Mouse (Mus musculus) gastrocnemius, postnatal 25 days (tissue): ENCODE measurements around the gene Vcpkmt. TPM values are rescaled to one million over a fixed set of nuclear protein-coding genes. Genes with fewer than 3 reads are reported as not detected.

Source experiments
- DNase-seq: peaks from one replicate; pipeline ENCODE4 v3.0.0; 2022
- microRNA-seq, 2 experiments: library from miRNA; unstranded; fragments of <30 nt; microRNA quantifications; one replicate each; pipeline ENCODE4 v1.2.0; 2021; ENCODE audit warnings: borderline replicate concordance in 2 of 2
- total RNA-seq, 2 experiments: library from RNA; stranded (reverse); gene quantifications; 1 replicate in 1 of 2; 2 replicates in 1 of 2; pipeline ENCODE4 v1.2.3; 2021

The Vcpkmt gene
- total RNA-seq, 2 experiments from 2014 or later = 3.5 to 4.2 TPM

GRCm38 (mm10) chr12:69537675-69538361 lies 45.0 kb downstream of the Vcpkmt start:
- peak; percentile 42 for DNase-seq

DNA sequence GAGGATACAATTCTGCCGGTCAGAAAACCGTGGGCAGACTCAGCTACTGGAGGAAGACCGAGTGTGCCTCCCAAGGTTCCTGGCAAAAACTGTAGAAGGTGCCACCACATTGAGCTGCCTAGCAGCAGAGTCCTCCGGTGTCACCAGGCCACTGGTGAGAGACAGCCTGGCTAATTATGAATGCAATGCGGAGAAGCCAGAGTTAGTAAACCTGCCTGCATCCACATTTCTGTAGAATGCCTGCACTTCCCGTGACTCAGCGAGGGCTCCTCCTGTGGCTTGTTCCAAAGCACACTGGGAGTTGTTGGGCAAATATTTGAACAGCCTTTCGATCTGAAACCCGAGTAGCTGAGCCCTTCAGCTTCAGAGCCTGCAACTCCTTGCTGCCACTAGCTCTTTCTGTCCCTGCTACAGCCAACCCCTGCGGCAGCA lies 45.6 kb downstream of the Vcpkmt start:
- peak; percentile 51 for DNase-seq

DNA sequence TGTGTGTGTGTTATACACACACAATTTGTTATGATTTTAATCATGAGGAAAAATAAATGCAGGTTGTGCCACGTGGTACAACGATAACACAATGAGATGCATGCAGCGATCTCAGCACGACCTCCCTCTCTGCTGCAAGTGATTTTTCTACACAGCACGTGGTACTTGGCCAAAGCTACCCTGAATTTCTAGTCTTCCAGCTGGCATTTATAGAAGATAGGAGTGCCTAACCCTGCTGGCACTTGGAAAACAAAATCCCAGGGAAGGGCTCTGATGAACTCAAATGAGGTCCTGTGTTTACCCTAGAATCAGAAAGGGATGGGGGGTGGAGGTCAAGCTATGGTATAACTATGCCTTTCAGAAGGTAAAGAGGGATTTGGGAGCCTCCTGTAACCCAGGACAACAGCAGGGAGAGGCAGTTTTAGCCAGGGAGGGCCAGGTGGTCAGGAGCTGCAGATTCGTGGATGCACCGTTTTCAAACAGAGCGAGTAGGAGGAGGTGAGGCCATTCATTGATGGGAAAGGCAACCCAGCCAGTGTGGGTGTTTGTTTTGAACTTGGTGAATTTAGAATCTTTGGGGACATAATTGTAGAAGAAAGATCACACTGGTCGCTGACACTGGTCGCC lies 46.1 kb downstream of the Vcpkmt start:
- no peak for DNase-seq

GRCm38 (mm10) chr12:69533237-69533636 lies 49.6 kb downstream of the Vcpkmt start:
- DNase-seq = no peak

DNA sequence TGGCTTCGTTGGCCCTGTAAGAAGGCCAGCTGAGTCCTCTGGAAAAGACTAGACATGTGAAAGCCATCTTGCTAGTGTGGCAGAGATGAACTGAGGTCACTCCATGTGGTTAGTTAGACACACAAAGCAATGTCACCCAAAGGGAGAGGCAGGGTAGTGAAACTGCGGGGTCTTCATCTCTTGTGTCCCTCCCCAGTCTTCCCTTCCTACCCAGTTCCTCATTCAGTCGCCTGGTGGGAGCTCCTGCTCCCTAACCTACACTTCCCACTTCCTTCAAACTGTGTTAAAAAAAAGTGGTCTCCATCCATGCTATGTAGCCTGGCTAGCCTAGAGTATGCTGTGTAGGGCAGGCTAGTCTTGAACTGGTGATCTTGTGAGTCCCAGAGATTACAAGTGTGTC lies 50.3 kb downstream of the Vcpkmt start:
- DNase-seq = no peak

DNA sequence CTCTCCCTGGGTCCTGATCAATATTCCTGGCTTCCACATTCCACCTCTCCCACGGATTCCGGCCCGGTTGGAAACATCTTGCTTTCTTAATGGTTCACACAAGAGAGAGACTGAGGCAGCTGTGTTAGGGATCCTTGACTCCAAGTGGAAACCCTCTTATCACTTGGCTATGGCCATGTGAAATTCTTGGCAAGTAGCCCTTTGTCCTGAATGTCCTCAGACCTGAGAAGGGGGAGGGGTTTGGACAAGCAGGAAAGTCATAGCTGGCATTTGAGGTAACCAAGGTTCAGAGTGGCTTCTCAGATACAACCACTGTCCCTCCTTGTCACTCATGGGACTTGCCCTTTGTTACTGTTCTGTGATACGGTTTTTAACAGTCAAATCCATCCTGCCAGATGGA lies 50.7 kb downstream of the Vcpkmt start:
- DNase-seq = no peak

DNA sequence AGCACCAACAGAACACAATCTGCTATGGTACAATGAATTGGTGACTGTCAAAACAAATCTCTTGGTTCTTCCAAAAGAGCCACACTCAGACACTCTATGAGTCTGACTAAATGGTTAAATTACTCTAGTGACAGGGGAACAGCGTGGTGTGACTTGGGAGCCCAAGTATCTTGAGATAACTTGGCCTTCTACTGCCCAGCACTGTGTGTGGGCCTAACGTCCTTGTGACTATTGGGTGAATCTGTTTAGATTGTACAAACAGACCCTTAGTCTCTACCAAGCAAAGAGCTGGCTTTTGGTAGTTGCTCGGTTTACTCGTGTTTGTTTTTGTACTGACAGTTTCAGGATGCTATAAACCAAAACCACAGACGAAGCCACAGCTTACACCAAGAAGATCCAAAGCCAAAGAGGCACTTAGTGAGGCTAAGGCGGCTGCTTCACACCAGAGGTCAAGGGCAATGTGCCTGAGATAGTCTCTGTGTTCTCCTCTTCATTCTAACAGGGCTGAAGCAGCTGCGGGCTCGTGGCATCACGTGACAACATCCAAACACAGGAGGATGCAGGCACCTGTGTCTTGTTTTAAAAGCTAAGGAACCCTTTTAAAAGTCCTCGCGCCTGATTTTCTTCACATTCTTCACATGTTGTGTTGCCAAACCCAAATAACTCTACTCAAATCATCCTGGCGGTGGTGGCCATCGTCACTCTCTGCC lies 53.0 kb downstream of the Vcpkmt start:
- no peak for DNase-seq

DNA sequence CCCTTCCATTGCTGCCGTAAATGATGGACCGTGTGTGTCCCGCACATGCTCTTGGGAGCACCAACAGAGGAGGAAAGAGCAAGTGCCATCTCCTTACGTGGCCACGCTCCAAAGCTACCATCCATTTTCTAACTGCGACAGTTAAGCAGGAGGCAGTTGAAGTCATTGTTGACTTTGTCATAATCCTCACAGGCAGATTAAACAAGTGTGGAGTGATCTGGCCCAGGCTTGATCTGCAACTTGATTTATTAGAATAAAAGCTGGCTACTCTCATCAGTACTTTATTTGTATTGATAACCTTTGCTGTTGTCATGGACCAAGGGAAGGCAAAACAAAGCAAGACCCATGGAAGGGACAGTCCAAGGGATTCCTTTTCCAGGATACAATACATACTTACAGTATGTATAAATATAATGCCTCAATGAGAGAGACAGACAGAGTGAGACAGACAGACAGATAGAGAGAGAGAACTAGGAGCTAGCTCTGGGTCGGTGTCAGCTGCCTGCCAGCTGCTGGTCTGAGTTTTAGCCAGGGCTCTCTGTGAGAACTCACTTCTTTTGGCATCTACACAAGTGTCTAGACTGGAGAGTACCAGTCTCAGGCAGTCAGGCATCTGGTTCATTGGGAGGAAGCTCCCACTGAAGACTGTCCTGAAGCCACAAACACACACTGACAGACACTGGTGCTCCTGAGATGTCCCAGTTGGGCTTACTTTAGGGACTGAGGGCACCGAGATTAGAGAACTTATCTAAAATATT lies 54.4 kb downstream of the Vcpkmt start:
- DNase-seq = no peak

Small RNA genes lying within 50 kb of the gene (microRNA-seq; reads per million reads assigned to microRNA genes)
- gene Gm23018 = 0 reads per million in 2 experiments

Other genes with a start within 250 kb of the Vcpkmt start
- gene Nemf, start 225.9 kb downstream of the Vcpkmt start, total RNA-seq = 10 to 100 TPM; 17.1 to 20.8 TPM
- gene Arf6, start 210.9 kb downstream of the Vcpkmt start, total RNA-seq = 10 to 100 TPM; 20.1 to 23.5 TPM
- gene Gm9887, start 210.6 kb downstream of the Vcpkmt start, total RNA-seq = not detected
- 10 to 100 TPM; 35.3 to 39.6 TPM for gene Sos2, start 98.8 kb upstream of the Vcpkmt start, total RNA-seq
- 10 to 100 TPM; 31.2 to 32.7 TPM for gene L2hgdh, start 141.8 kb upstream of the Vcpkmt start, total RNA-seq
- 10 to 100 TPM; 11.9 to 12.3 TPM for gene Atp5s, start 141.9 kb upstream of the Vcpkmt start, total RNA-seq
- gene Cdkl1, start 208.2 kb upstream of the Vcpkmt start, total RNA-seq = under 1 TPM; 0.54 to 0.56 TPM